Mouse (Mus musculus): ENCODE data around the gene Gna12. TPM values are rescaled to one million over a fixed set of nuclear protein-coding genes. Genes with fewer than 3 reads are reported as not detected.

The Gna12 gene
- polyA plus RNA-seq, 1 experiment from 2014 or later: 11.4 TPM

GRCm38 (mm10) chr5:140824126-140824525 lies 6.1 kb downstream of the Gna12 start:
- no peak overlapping the region for H3K27ac ChIP-seq (replicated peaks)
- no peak for DNase-seq (ENCODE audit: low spot score)
- WGBS: 88% methylated on average over 7 of the region's 7 CpGs
- H3K9me3 ChIP-seq: no peaks in the 10 kb centered on the region
- H3K4me1 ChIP-seq: peaks cover 44% of the 10 kb centered on the region
- no peak overlapping the region for H3K4me3 ChIP-seq
- H3K27me3 ChIP-seq (replicated peaks; ENCODE audit: low read depth, poor library complexity, severe bottlenecking): no peaks in the 10 kb centered on the region
- peaks cover 21% of the 10 kb centered on the region for H3K36me3 ChIP-seq (replicated peaks)

- no peak overlapping the region for H3K27ac ChIP-seq (replicated peaks)
- peaks cover 37% of the 10 kb centered on the region for H3K4me1 ChIP-seq
- peaks cover 21% of the 10 kb centered on the region for H3K36me3 ChIP-seq (replicated peaks)
- H3K27me3 ChIP-seq (replicated peaks; ENCODE audit: low read depth, poor library complexity, severe bottlenecking): no peaks in the 10 kb centered on the region
- no peak overlapping the region for H3K4me3 ChIP-seq
- H3K9me3 ChIP-seq: no peaks in the 10 kb centered on the region
- WGBS: 93% methylated on average over 2 of the region's 2 CpGs
- DNase-seq (ENCODE audit: low spot score): no peak
Observed at GRCm38 (mm10) chr5:140823386-140823785, 6.8 kb downstream of the Gna12 start.

GRCm38 (mm10) chr5:140821951-140822350 lies 8.3 kb downstream of the Gna12 start:
- H3K4me3 ChIP-seq: no peak overlapping the region
- H3K36me3 ChIP-seq (replicated peaks): peaks cover 28% of the 10 kb centered on the region
- no peaks in the 10 kb centered on the region for H3K9me3 ChIP-seq
- H3K4me1 ChIP-seq: peaks cover 23% of the 10 kb centered on the region
- no peak overlapping the region for H3K27ac ChIP-seq (replicated peaks)
- no peaks in the 10 kb centered on the region for H3K27me3 ChIP-seq (replicated peaks; ENCODE audit: low read depth, poor library complexity, severe bottlenecking)
- WGBS: 94% methylated on average over 4 of the region's 4 CpGs
- no peak for DNase-seq (ENCODE audit: low spot score)

- H3K27me3 ChIP-seq (replicated peaks; ENCODE audit: low read depth, poor library complexity, severe bottlenecking): no peaks in the 10 kb centered on the region
- H3K9me3 ChIP-seq: no peaks in the 10 kb centered on the region
- no peak for DNase-seq (ENCODE audit: low spot score)
- 58% methylated on average over 4 of the region's 4 CpGs for WGBS
- no peak overlapping the region for H3K27ac ChIP-seq (replicated peaks)
- H3K36me3 ChIP-seq (replicated peaks): peaks cover 21% of the 10 kb centered on the region
- H3K4me1 ChIP-seq: peaks cover 26% of the 10 kb centered on the region
- H3K4me3 ChIP-seq: no peak overlapping the region
Observed at GRCm38 (mm10) chr5:140820539-140820938, 9.7 kb downstream of the Gna12 start.

- 77% methylated on average over 4 of the region's 4 CpGs for WGBS
- Histone ChIP-seq H3K36me3 (replicated peaks) (peaks cover 14% of the 10 kb centered on the region), H3K9me3 (no peaks in the 10 kb centered on the region), H3K27ac (replicated peaks) (no peak overlapping the region), H3K4me3 (no peak overlapping the region), H3K4me1 (peaks cover 34% of the 10 kb centered on the region), H3K27me3 (replicated peaks; ENCODE audit: low read depth, poor library complexity, severe bottlenecking) (no peaks in the 10 kb centered on the region)
- DNase-seq (ENCODE audit: low spot score): no peak
Observed at GRCm38 (mm10) chr5:140819594-140819993, 10.6 kb downstream of the Gna12 start.

- no peaks in the 10 kb centered on the region for H3K9me3 ChIP-seq
- no peak overlapping the region for H3K4me3 ChIP-seq
- peaks cover 44% of the 10 kb centered on the region for H3K4me1 ChIP-seq
- WGBS: 83% methylated on average over 5 of the region's 5 CpGs
- H3K27me3 ChIP-seq (replicated peaks; ENCODE audit: low read depth, poor library complexity, severe bottlenecking): no peaks in the 10 kb centered on the region
- no peak overlapping the region for H3K27ac ChIP-seq (replicated peaks)
- no peak for DNase-seq (ENCODE audit: low spot score)
- peaks cover 8% of the 10 kb centered on the region for H3K36me3 ChIP-seq (replicated peaks)
Observed at GRCm38 (mm10) chr5:140818482-140819076, 11.7 kb downstream of the Gna12 start.

- H3K4me3 ChIP-seq: no peak overlapping the region
- no peaks in the 10 kb centered on the region for H3K27me3 ChIP-seq (replicated peaks; ENCODE audit: low read depth, poor library complexity, severe bottlenecking)
- H3K27ac ChIP-seq (replicated peaks): no peak overlapping the region
- WGBS: 89% methylated on average over 6 of the region's 6 CpGs
- peaks cover 8% of the 10 kb centered on the region for H3K36me3 ChIP-seq (replicated peaks)
- no peak for DNase-seq (ENCODE audit: low spot score)
- peaks cover 59% of the 10 kb centered on the region for H3K4me1 ChIP-seq
- no peaks in the 10 kb centered on the region for H3K9me3 ChIP-seq
Observed at GRCm38 (mm10) chr5:140816950-140817568, 13.2 kb downstream of the Gna12 start.

GRCm38 (mm10) chr5:140816008-140816407 lies 14.2 kb downstream of the Gna12 start:
- DNase-seq (ENCODE audit: low spot score): no peak
- Histone ChIP-seq H3K9me3 (no peaks in the 10 kb centered on the region), H3K27me3 (replicated peaks; ENCODE audit: low read depth, poor library complexity, severe bottlenecking) (no peaks in the 10 kb centered on the region), H3K36me3 (replicated peaks) (peaks cover 8% of the 10 kb centered on the region), H3K4me1 (peaks cover 60% of the 10 kb centered on the region), H3K27ac (replicated peaks) (no peak overlapping the region), H3K4me3 (no peak overlapping the region)
- WGBS: 87% methylated on average over 3 of the region's 3 CpGs

GRCm38 (mm10) chr5:140815059-140815728 lies 15.0 kb downstream of the Gna12 start:
- no peak overlapping the region for H3K27ac ChIP-seq (replicated peaks)
- peaks cover 54% of the 10 kb centered on the region for H3K4me1 ChIP-seq
- no peaks in the 10 kb centered on the region for H3K27me3 ChIP-seq (replicated peaks; ENCODE audit: low read depth, poor library complexity, severe bottlenecking)
- no peak for DNase-seq (ENCODE audit: low spot score)
- H3K9me3 ChIP-seq: no peaks in the 10 kb centered on the region
- H3K36me3 ChIP-seq (replicated peaks): peaks cover 8% of the 10 kb centered on the region
- no peak overlapping the region for H3K4me3 ChIP-seq
- 37% methylated on average over 9 of the region's 9 CpGs for WGBS

- H3K27me3 ChIP-seq (replicated peaks; ENCODE audit: low read depth, poor library complexity, severe bottlenecking): no peaks in the 10 kb centered on the region
- H3K9me3 ChIP-seq: no peaks in the 10 kb centered on the region
- 66% methylated on average over 5 of the region's 5 CpGs for WGBS
- no peak overlapping the region for H3K27ac ChIP-seq (replicated peaks)
- DNase-seq (ENCODE audit: low spot score): no peak
- H3K4me3 ChIP-seq: no peak overlapping the region
- H3K36me3 ChIP-seq (replicated peaks): peaks cover 8% of the 10 kb centered on the region
- H3K4me1 ChIP-seq: peaks cover 48% of the 10 kb centered on the region
Observed at GRCm38 (mm10) chr5:140814403-140814802, 15.8 kb downstream of the Gna12 start.

- no peak overlapping the region for H3K4me3 ChIP-seq
- peaks cover 3% of the 10 kb centered on the region for H3K36me3 ChIP-seq (replicated peaks)
- H3K4me1 ChIP-seq: peaks cover 46% of the 10 kb centered on the region
- H3K27me3 ChIP-seq (replicated peaks; ENCODE audit: low read depth, poor library complexity, severe bottlenecking): no peaks in the 10 kb centered on the region
- no peaks in the 10 kb centered on the region for H3K9me3 ChIP-seq
- 56% methylated on average over 4 of the region's 4 CpGs for WGBS
- no peak for DNase-seq (ENCODE audit: low spot score)
- H3K27ac ChIP-seq (replicated peaks): no peak overlapping the region
Observed at GRCm38 (mm10) chr5:140812699-140813098, 17.5 kb downstream of the Gna12 start.

GRCm38 (mm10) chr5:140812063-140812462 lies 18.2 kb downstream of the Gna12 start:
- no peak overlapping the region for H3K4me3 ChIP-seq
- 81% methylated on average over 5 of the region's 5 CpGs for WGBS
- H3K27ac ChIP-seq (replicated peaks): no peak overlapping the region

GRCm38 (mm10) chr5:140811390-140811789 lies 18.8 kb downstream of the Gna12 start:
- 68% methylated on average over 2 of the region's 2 CpGs for WGBS
- H3K4me1 ChIP-seq: peaks cover 47% of the 10 kb centered on the region
- H3K27ac ChIP-seq (replicated peaks): no peak overlapping the region

More at GRCm38 (mm10) chr5:140812063-140812462, 18.2 kb downstream of the Gna12 start:
- no peak for DNase-seq (ENCODE audit: low spot score)
- no peaks in the 10 kb centered on the region for H3K9me3 ChIP-seq
- peaks cover 46% of the 10 kb centered on the region for H3K4me1 ChIP-seq
- H3K36me3 ChIP-seq (replicated peaks): no peaks in the 10 kb centered on the region
- H3K27me3 ChIP-seq (replicated peaks; ENCODE audit: low read depth, poor library complexity, severe bottlenecking): no peaks in the 10 kb centered on the region

More at GRCm38 (mm10) chr5:140811390-140811789, 18.8 kb downstream of the Gna12 start:
- no peaks in the 10 kb centered on the region for H3K36me3 ChIP-seq (replicated peaks)
- no peaks in the 10 kb centered on the region for H3K27me3 ChIP-seq (replicated peaks; ENCODE audit: low read depth, poor library complexity, severe bottlenecking)
- H3K9me3 ChIP-seq: no peaks in the 10 kb centered on the region
- no peak for DNase-seq (ENCODE audit: low spot score)
- H3K4me3 ChIP-seq: no peak overlapping the region

All from embryonic facial prominence, embryonic 10.5 days (tissue).